Mouse (Mus musculus): Measurements from ENCODE around the gene Kdelc1. TPM values are rescaled to one million over a fixed set of nuclear protein-coding genes. Genes with fewer than 3 reads are reported as not detected.

Kdelc1 gene
- 10 to 100 TPM; 14.3 to 14.9 TPM for total RNA-seq (2021)

DNA sequence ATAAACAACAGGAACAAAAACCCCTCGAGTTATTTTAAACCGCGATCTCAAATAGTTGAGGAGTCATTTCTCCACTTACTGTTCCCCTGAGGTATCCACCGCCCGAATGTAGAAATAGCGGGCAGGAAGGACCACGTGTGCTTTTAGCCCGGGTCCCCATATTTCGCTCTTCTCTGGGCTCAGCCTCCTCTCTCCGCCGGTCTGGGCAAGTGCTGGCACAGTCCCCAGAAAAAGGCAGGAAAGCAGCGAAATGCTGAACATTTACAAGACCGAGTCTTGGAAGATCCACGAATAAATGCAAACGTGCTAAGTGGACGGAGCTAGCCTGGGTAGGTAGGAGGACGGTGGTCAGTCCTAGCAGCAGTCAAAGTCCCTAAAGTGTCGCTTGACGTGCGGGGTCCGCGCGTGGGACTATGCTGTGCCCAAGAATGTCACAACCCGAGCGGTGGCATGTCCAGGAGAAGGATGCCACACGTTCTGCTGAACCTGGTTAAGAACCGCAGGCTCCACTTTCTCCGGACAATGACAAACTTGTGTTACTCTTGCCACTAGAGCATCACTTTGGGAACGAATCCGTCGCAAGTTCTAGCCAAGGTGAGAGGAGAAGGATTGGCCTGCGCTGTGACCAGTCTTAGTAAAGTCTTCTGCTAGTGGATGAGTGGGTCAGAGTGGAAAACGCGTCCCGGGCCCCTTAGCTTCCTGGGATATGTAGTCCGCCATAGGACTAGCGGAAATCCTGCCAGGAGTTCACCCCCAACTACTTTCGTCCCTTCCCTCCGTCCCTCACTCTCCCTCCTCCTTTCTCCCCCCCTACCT, at the start of gene Kdelc1, which contains the start of gene Bivm:
TSS of gene Kdelc1 (minus strand) at position 570 of the 816 bp plus-strand sequence.
TSS of gene Bivm (plus strand) at position 719 of the 816 bp plus-strand sequence.
- peak; percentile 92 for DNase-seq
- intact Hi-C loops (cut with DNase I) = no loop called here

DNA sequence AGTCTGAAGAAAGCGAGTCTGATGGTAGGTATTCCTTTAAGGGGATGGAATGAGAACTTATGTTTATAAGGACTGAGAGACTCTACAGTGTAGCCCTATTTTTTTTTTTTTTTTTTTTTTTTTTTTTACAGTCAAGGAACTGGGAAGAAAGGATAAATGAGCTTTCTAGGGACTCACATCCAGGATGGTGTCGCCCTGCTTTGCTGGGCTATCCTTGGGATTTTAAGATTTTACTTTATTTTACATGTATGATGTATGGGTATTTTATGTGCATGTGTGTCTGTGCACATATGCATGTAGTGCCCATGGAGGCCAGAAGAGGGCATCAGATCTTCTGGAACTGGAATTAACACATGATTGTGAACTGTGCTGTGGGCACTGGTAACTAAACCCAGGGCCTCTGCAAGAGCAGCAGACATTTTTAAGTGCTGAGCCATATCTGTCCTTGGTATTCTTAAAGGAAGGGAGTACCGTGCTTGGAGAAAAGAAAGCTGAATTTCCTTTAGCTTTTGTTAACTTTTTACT, 49.3 kb upstream of the Kdelc1 start:
- DNase-seq = no peak
- intact Hi-C loops (cut with DNase I) = no loop called here

DNA sequence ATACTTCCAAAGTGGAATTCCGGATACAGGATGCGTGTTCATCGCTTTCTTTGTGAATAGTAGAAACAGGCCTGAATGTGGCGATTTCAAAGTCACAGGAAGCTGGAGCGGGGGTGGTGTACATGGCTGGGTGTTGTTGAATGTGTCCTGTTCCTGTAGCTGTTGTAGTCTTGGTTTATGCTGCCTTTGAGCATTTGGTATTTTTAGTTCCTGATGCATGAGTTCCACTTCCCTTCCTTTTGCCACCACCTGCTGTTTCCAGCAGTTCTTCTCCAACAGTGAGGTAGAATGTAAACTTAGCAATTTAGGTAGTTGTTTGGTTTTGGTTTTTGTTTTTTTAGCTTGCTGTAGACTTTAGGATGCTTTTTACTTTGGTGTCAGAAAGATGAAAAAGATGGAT, 43.8 kb upstream of the Kdelc1 start:
- no peak for DNase-seq
- intact Hi-C loops (cut with DNase I) = no loop called here

DNA sequence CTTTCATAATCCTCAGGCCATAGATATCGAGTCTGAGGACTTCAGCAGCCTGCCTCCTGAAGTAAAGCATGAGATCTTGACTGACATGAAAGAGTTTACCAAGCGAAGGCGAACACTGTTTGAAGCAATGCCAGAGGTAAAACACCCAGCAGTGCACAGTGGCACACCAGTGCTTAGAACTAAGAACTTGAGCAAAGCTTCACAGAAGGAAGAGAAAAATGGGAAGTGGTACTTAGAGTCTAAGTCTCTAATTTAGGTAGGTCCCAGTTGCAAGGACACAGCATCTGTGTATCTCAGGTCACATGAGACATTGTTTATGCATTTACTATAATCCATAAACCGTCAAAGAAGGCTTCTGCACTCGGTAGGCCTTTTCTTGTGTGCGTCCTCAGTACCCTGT, 43.2 kb upstream of the Kdelc1 start:
- DNase-seq = no peak
- intact Hi-C loops (cut with DNase I) = no loop called here

DNA sequence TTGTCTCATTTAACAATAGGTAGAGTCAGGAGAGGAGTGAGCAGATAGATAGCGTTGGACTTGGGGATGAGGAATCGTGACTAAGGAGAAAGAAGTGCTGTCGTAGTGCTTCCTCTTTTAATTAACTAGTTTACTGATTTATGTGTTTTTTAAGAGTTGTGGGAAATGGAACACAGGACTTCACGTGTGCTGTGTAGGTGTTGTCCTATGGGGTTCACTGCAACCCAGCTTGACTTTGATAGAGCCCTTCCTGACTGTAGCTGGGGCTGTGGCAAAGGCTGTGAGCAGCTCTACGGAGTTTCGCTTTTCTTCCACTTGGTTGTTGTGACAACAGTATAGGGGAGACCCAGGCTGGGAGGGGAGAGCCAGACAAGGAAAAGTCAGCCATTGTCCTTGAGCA, 39.7 kb upstream of the Kdelc1 start:
- intact Hi-C loops (cut with DNase I) = no loop called here
- no peak for DNase-seq

DNA sequence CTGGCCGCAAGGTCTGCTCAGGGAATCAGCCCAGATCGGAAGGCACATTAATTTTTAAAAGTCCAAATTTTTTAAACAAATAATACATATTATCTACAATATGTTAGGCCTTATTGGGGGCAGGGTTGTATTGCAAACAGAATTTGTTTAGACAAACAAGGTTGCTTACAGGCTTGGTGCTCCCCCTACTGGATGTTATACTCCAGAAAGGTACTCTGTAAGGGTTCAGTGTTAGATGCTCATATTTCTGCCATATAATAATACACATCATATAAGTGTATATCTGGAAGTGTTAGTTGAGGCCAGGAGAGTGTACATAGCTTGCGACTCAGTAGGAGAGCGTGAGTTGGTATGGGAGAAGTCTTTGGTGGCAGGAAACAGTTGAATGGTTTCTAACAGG, 36.7 kb upstream of the Kdelc1 start:
- DNase-seq = no peak
- intact Hi-C loops (cut with DNase I) = no loop called here

DNA sequence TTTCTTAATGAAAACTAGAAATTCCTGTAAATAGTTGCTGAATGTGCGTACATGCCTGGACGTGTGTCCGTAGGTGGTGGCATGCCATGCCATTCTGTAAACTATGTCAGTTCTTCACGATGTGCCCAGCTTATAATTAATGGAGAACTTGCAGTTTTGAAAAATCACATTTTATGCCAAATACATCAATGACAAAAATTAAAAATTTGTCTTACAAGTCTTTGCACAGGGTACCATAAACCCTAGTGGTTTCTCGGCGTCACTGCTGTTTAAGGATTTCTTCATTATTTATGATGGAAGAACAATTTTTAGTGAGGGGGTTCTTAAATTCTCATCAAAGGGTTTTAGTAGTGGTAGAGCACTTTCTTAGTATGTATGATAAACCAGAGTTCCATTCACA, 30.1 kb upstream of the Kdelc1 start:
- no peak for DNase-seq
- intact Hi-C loops (cut with DNase I) = no loop called here

DNA sequence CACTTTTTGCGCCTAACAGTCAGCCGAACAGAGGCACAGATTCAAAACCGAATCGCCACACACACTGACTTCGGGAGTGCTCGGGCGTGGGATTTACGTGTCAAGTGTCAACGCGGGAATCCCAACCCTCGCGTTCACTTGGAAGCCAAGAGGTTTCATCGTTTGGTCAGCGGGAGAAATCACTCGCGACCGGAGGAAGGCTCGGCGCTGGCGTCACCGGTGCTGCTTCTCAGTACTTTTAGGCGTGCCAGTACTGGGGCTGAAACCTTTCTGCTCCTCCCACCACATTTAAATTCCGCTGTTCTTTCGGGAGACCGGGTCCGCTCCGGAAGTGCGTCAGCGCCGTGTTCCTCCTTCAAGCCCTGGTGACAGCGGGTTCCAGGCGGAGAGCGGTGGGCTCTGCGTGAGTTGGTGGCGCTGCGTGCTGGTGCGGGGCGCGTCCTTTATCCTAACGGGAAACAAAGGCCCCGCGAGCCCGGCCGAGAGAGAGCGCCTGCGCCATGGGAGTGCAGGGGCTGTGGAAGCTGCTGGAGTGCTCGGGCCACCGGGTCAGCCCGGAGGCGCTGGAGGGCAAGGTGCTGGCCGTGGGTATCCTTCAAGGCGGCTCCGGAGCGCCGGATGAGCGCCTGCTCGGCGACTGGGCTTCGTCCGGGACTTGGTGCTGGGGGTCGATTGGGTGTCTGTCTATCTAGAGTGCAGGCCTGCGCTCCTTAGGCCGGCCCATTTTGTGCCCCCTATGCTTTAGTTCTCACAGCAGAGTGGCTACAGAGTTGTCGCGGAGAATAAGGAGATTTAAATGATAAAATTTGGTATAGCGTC, 29.2 kb upstream of the Kdelc1 start, which contains the start of gene Ercc5:
TSS of gene Ercc5 (plus strand) at position 182 of the 819 bp plus-strand sequence.
- intact Hi-C loops (cut with DNase I) = no loop called here
- DNase-seq = peak; percentile 85

DNA sequence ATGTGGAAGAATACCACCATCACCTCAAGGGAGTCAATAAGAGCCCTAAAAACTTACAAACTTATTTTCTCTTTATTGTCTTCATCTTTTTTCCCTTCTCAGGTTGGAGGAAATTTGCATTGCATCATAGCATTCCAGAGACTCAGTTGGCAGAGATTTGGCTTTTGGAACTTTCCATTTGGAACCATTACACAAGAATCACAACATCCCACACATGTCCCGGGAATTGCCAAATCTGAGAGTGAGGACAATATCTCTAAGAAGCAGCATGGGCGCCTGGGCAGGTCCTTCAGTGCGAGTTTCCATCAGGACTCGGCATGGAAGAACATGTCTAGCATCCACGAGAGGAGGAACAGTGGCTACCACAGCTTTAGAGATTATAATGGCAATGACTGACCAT, 24.1 kb upstream of the Kdelc1 start:
- DNase-seq = no peak

DNA sequence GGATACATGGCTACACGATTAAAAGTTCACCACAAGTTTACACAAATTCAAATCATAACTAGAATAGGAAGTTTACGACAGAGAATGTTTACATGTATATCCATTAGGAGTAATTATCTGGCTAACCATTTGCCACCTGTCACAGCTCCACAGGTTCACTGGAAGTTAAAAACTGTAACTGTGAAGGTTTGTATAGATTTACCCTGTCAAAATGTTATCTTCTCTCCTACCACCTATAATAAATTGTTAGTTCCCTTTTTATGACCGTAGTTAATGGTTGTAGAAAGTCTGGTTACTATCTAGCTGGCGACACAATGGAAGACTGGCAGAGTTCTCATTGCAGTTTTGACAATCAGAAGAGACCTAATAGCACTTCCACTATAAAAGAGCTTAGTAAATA, 21.6 kb upstream of the Kdelc1 start:
- DNase-seq = no peak
- intact Hi-C loops (cut with DNase I) = no loop called here

More for the DNA sequence above, 24.1 kb upstream of the Kdelc1 start:
- intact Hi-C loops (cut with DNase I) = no loop called here

DNA sequence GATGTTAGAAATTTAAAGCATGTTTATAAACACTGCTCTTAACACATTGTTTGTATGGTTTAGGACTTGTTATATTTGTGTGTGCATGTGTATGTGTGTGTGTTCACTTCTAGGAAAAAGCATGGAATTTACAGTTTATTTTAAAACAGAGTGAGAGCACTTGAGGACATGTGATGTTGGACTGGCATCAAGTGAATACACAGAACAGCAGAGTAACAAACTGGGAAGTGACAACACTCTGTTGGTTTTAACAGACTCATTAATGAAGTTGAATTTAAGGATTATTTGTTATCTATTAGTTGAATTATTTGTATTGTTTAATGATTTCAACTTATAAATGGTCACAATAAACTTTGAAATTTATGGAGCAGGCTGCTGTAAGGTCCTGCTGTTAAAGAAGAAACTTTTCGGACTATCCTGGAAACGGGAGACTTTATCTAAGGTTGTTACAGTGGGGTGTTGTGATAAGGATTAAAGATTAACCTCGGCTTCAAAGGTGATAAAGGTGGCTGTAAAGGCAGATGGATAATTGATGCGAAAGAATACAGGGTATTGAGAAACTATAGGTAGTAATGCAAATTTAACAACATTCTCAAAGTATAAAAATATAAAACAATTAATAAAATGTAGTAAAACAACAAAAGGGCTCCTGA, 11.4 kb upstream of the Kdelc1 start:
- intact Hi-C loops (cut with DNase I) = no loop called here
- DNase-seq = no peak

DNA sequence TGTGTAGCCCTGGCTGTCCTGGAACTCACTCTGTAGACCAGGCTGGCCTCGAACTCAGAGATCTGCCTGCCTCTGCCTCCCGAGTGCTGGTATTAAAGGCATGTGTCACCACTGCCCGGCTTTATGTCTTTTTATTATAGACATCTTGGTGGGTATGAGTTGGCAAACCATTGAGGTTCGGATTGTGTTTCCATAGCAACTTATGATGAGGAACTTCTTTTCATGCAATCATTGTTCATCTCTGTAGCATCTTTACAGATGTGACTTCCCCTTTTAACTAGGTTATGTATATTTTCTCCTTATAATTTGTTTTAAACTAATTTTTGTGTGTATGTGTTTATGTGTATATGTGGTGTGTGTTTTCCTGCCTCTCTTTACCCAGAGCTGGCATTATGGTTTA, 7.0 kb upstream of the Kdelc1 start:
- no peak for DNase-seq
- intact Hi-C loops (cut with DNase I) = no loop called here

DNA sequence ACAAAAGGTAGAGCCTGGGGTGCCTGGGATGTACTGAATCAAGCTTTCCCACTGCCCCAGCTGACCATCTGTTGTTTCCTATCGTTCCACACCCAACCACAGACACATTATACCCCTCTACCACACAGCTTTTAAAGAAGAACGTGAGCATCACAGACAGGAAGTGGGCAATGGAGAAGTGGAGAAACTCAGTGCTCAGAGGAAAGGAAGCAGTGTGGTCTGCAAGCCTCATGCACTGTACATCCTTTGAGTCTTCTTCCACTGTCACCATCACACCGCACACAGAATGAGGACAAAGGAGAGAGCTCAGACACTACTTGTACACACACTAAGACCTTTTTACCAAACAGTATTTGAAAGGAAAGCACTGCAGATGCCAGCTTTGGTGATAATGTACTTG, 3.6 kb upstream of the Kdelc1 start:
- intact Hi-C loops (cut with DNase I) = no loop called here
- DNase-seq = no peak

DNA sequence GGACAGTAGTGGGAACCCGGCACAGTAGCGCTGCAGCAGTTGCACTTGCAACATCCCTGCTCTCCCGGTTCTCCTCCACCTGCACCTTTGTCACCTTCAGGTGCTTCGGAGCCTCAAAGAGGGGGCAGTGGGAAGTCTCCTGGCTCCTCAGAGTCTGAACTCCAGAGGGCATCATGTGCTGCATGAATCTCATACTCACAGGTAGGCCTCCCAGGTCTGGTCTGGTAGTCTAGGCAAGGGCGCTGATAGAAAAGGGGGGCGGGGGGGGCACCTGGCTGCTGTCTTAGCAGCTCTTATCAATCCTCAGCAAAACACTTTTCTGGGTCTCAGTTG, 1.4 kb upstream of the Kdelc1 start:
- intact Hi-C loops (cut with DNase I) = no loop called here
- DNase-seq = no peak

DNA sequence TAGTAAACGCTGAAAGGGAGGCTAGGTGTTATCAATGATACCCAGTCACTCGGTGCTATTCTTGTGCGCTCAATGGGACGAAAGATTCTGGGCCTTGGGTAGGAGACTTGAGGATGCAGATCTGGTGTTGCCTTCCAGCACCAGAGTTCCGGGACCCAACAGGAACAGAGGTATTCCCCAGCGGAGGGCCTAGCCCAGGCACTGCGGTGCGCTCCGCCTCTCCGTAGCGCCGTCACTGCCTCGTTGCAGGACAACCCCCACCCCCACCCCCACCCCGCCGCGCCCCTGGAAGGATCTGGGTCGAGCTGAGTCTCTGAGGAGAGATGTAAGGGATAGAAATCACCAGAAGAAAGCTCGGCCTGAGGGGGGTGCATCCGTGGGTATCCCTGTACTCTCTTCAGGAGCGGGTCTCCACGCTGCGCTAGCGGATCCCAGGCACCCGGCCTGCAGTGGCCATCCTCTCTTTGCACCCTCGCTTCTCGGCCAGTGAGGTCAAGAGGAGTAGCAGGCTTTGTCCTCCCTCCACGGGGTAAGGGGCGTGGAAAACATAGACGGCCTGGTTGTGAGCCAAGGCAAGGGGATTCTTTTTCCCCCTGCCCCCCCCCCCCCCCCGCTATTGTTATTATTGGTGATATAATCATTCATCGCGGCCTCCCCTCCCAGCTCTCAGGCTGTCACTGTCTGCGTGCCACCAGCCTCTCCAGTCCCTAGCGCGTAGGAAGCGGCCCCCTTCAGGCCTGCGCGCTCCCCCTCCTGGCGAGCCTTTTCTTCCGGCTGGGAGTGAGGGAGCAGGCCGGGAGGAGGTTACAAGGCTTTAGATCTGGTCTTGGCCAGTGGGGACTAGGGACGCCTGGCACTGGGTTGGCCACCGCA, 829 bp upstream of the Kdelc1 start:
- intact Hi-C loops (cut with DNase I) = no loop called here
- DNase-seq = peak; percentile 84

DNA sequence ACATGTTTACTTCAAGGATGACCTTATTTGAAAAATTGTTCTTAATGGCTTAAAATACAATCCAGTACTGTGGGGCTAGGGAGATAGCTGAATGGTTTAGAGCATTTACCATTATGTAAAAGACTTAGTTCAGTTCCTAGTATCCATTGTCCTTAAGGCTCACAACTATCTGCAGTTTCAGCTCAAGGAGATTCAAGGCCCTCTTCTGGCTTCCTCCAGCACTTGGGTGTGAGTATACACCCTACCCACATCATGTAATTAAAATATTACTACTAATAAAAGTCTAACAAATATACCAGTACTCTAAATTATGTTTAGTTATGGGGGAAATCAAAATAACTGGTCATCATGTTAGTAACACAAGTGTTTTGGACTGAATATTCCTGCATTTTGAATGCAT, 1.0 kb downstream of the Kdelc1 start:
- DNase-seq = no peak
- intact Hi-C loops (cut with DNase I) = no loop called here

DNA sequence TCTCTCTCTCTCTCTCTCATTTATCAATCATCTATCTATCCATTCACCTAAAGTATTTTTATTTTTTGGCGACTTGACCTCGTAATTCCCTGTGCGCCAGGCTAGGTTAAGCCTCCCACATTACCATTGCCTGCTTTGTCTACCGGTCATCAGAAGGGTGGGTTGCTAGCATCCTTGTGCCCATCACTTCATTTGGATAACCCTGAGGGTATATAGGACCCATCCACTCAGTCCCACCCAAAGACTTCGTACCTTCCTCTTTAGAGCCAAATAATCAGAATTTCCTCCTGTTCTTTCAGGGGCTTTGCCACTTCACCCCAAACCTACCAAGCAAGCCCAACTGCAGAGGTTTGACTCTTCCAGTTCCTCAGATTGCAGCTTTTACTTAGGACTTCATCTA, 15.7 kb downstream of the Kdelc1 start:
- intact Hi-C loops (cut with DNase I) = loop anchor here (10.0 kb wide), 1 partner anchor 138 kb away; no protein-coding TSS in a partner anchor
- no peak for DNase-seq

DNA sequence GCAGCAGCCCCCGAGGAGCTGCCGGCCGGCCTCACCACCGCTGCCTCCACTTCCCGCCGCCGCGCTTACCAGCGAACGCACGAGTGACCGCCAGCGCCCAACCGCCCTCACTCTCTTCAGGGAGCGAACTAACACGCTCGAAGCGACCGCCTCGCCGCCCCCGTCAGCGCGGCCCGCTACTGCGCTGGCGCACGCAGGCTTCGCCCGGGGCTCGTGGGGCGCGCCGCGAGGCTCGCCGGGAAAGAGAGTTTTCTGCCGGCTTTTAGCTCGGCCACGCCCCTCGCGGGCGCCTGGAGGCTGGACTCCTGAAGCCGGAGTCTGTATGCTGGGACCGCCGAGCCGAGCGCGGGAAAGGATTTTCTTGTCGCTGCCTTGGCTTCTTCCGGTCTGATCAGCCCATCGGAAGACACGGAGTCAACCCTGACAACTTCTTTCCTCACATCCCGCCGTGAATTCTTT, 16.3 kb downstream of the Kdelc1 start, which contains the start of gene Tex30:
TSS of gene Tex30 (minus strand) at position 183 of the 459 bp plus-strand sequence.
- DNase-seq = peak; percentile 96
- intact Hi-C loops (cut with DNase I) = loop anchor here (10.0 kb wide), 1 partner anchor 137 kb away; no protein-coding TSS in a partner anchor

DNA sequence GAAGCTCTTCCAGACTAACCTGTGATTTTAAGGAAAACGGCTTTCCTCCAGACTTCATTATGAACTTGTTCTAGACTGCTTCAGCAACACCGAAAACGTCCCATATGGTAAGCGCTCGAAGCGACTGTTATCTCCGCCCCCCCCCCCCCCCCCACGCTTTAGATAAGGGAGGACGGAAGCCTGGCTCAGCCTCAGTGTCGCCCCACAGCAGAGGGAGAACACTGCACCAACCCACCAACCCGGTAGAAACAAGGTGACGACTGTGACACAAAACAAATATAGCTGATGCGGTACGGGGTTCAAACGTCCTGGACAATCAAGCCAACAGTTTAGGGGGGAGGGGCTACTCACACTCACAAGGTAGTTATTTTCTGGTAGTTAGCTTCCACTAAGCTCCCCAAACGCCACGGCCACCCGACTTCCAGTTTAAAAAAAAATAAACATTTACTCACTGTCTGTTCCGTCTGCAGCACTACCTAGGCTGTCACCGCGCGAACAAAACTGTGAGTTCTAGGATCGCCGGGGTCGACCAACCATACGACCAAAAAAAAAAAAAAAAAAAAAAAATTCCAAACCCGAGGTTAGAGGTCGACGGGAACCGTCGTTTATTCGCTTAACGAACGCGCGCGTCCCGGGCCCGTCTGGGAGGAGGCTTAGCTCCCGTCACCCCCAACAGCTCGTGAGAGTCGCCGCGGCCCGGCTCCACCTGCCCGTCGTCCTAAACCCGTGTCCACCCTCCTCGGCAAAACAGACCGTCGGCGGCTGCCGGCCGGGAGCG, 17.0 kb downstream of the Kdelc1 start:
- DNase-seq = peak; percentile 26
- intact Hi-C loops (cut with DNase I) = loop anchor here (10.0 kb wide), 1 partner anchor 137 kb away; no protein-coding TSS in a partner anchor

All from left cerebral cortex, postnatal 4 days (tissue).